Mouse (Mus musculus) hindbrain, embryonic 13.5 days (tissue): Measurements from ENCODE around the gene Xrcc1. TPM values are rescaled to one million over a fixed set of nuclear protein-coding genes. Genes with fewer than 3 reads are reported as not detected.

Experiments used
- ATAC-seq: fragments of 200-750 bp; cut with Nextera tagmentation; 2 replicates; pipeline ENCODE4 v1.8.0; 2017; ENCODE audit warnings: moderate TSS enrichment; ENCODE audit not compliant: low FRiP score
- H3K27ac ChIP-seq: fragments of 300-500 bp; sonication (generic); 2 replicates; pipeline ENCODE4 v1.5.1; 2015; ENCODE audit warnings: inconsistent platforms, mild to moderate bottlenecking, moderate library complexity
- H3K27me3 ChIP-seq: fragments of 300-500 bp; sonication (generic); 2 replicates; pipeline ENCODE4 v1.6.1; 2015; ENCODE audit warnings: mild to moderate bottlenecking, inconsistent platforms
- H3K36me3 ChIP-seq: fragments of 300-500 bp; sonication (generic); 2 replicates; pipeline ENCODE4 v1.6.1; 2015; ENCODE audit warnings: mild to moderate bottlenecking, inconsistent platforms
- H3K4me1 ChIP-seq: fragments of 300-500 bp; sonication (generic); replicated peaks from 2 replicates; pipeline ENCODE4 v1.6.1; 2015; ENCODE audit warnings: inconsistent platforms
- H3K4me2 ChIP-seq: fragments of 300-500 bp; sonication (generic); 2 replicates; pipeline ENCODE4 v1.6.1; 2015; ENCODE audit warnings: inconsistent platforms, mild to moderate bottlenecking, moderate library complexity
- H3K4me3 ChIP-seq: fragments of 300-500 bp; sonication (generic); 2 replicates; pipeline ENCODE4 v1.5.1; 2015; ENCODE audit warnings: mild to moderate bottlenecking, inconsistent platforms
- H3K9ac ChIP-seq: fragments of 300-500 bp; sonication (generic); 2 replicates; pipeline ENCODE4 v1.6.1; 2015; ENCODE audit warnings: mild to moderate bottlenecking, inconsistent platforms
- H3K9me3 ChIP-seq: fragments of 300-500 bp; sonication (generic); 2 replicates; pipeline ENCODE4 v1.6.1; 2016; ENCODE audit warnings: inconsistent platforms
- WGBS: fragments of 180-500 bp; shearing (Covaris S2); methylation state at CpG from one replicate; pipeline ENCODE4 v1.1.7; 2015; 5-methylcytosine and 5-hydroxymethylcytosine counted together
- polyA plus RNA-seq: library from polyadenylated mRNA; unstranded; fragments of >200 nt; fragmentation: Nextera tagmentation; extraction: Ambion mirVana; gene quantifications from 2 replicates; pipeline ENCODE4 v1.2.1, GENCODE M21; 2015

Gene Xrcc1
- polyA plus RNA-seq, 1 experiment from 2014 or later = 61.3 TPM

DNA sequence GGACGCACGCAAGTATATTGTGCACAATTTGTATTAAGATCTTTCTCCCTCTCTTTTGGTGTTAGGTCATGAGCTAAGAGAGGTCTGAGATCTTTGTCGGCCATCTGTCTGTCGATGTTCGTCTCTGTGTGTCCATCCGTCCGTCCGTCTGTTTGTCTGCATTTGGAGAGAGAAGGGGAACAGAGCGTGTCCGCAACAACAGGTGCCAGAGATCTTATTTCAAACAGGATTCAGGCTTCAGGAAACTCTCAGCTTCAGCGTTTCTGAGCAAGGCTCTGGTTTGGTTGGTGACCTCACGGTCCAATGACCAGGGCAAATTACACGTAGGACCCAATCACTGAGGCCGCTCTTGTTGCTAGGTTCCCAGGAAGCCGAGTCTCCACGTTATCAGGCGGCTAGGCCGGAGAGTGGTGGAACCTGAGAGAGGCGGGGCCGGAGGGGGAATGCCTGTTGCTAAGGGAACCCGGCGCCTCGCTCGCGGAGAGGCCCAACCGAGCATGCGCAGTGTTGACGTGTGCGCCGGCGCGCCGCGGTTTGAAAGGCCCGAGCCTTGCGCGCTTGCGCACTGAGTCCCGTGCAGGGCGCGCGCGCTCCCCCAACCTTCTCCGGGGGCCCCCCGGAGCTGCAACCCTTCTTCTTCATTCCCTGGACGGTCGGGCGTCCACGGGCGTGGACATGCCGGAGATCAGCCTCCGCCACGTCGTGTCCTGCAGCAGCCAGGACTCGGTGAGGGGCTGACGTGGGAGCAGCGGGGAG, 723 bp downstream of the Xrcc1 start:
- under 1% methylated on average over 57 of the region's 57 CpGs for WGBS
- H3K36me3 ChIP-seq = peaks cover 20% of the 10 kb centered on the region
- peak; percentile 97 for ATAC-seq

DNA sequence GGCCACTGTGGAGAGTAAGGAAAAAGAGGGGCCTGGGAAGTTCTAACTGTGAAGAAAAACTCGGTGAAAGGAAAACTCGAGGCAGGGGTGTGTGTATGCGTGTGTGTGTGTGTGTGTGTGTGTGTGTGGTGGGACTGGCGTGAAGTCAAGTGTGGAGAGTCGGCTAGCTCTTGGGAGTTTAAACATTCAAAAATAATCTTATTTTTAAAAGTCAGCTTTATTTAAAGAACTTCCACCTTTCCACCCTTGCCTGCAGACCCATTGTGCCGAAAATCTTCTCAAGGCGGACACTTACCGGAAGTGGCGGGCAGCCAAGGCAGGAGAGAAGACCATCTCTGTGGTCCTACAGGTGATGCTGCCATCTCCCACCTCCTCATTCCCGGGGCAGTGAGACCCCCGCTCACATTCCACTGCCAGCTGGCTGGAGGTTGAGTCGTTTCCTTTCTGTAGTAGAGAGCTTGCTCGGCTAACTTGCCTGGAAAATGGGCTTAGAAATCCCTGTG, 1.5 kb downstream of the Xrcc1 start:
- Histone ChIP-seq H3K4me1 (peaks cover 19% of the 10 kb centered on the region), H3K27ac (peak overlapping the region; percentile 75; the same call in 1 of the 2 replicates), H3K9me3 (no peaks in the 10 kb centered on the region), H3K9ac (peak overlapping the region; percentile 84), H3K36me3 (peaks cover 27% of the 10 kb centered on the region), H3K4me2 (peak overlapping the region; percentile 74), H3K4me3 (peak overlapping the region; percentile 74), H3K27me3 (no peaks in the 10 kb centered on the region)
- ATAC-seq = peak; percentile 22; the same call in 1 of the 2 replicates
- WGBS = 35% methylated on average over 13 of the region's 13 CpGs

More for the DNA sequence above, 723 bp downstream of the Xrcc1 start:
- H3K4me2 ChIP-seq = peak overlapping the region; percentile 74
- peak overlapping the region; percentile 74 for H3K4me3 ChIP-seq
- no peaks in the 10 kb centered on the region for H3K9me3 ChIP-seq
- peak overlapping the region; percentile 84 for H3K9ac ChIP-seq
- H3K4me1 ChIP-seq = peaks cover 19% of the 10 kb centered on the region
- no peaks in the 10 kb centered on the region for H3K27me3 ChIP-seq
- H3K27ac ChIP-seq = peak overlapping the region; percentile 75

DNA sequence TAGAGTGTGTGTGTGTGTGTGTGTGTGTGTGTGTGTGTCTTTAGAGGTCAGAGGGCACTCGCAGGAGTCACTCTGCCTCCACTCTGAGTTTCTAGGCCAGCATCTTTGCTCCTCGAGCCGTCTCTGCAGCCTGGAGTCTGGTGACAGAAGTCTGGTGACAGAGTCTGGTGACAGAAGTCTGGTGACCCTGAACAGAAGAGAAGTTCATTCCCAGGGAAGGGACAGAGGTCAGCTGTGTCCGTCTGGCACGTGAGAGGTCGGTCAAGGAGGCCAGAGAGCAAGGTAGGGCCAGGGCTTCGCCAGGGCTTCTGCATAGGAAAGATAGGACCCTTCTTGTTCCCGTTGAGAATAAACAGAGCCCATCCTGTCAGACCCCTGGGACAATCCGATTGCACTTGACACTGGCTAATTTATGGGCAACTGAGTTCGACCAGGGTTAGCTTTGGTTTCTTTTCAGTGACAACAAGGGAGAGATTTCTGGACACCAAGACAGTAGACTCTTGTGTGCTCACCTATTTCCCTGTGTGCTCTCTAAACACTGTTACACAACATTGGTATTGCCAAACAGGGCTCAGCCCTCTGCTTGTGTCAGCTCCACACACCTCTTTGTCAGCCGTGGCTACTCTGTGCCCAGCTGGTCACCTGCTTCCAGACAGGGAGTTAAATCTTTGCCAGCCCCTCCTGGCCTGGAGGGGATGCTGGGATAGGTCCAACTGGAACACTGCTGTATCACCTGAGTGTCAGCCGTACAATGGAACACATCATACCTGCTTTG, 6.1 kb downstream of the Xrcc1 start:
- 92% methylated on average over 12 of the region's 12 CpGs for WGBS
- Histone ChIP-seq H3K4me2 (no peak overlapping the region), H3K36me3 (peaks cover 55% of the 10 kb centered on the region), H3K9ac (no peak overlapping the region), H3K27ac (no peak overlapping the region), H3K4me1 (peaks cover 11% of the 10 kb centered on the region), H3K27me3 (no peaks in the 10 kb centered on the region), H3K4me3 (no peak overlapping the region), H3K9me3 (no peaks in the 10 kb centered on the region)
- ATAC-seq = no peak

- no peak overlapping the region for H3K27ac ChIP-seq
- H3K36me3 ChIP-seq = peaks cover 47% of the 10 kb centered on the region
- no peaks in the 10 kb centered on the region for H3K9me3 ChIP-seq
- WGBS = 95% methylated on average over 10 of the region's 10 CpGs
- no peak overlapping the region for H3K9ac ChIP-seq
- H3K4me1 ChIP-seq = no peaks in the 10 kb centered on the region
- ATAC-seq = no peak
- no peak overlapping the region for H3K4me3 ChIP-seq
- no peaks in the 10 kb centered on the region for H3K27me3 ChIP-seq
- no peak overlapping the region for H3K4me2 ChIP-seq
Observed at GRCm38 (mm10) chr7:24555786-24556185, 9.7 kb downstream of the Xrcc1 start.

GRCm38 (mm10) chr7:24561450-24561849, 15.4 kb downstream of the Xrcc1 start:
- H3K4me2 ChIP-seq = no peak overlapping the region
- no peaks in the 10 kb centered on the region for H3K27me3 ChIP-seq
- H3K4me1 ChIP-seq = no peaks in the 10 kb centered on the region
- H3K9ac ChIP-seq = no peak overlapping the region
- peaks cover 44% of the 10 kb centered on the region for H3K36me3 ChIP-seq
- H3K4me3 ChIP-seq = no peak overlapping the region
- H3K27ac ChIP-seq = no peak overlapping the region
- ATAC-seq = no peak
- no peaks in the 10 kb centered on the region for H3K9me3 ChIP-seq
- WGBS = 94% methylated on average over 4 of the region's 4 CpGs

DNA sequence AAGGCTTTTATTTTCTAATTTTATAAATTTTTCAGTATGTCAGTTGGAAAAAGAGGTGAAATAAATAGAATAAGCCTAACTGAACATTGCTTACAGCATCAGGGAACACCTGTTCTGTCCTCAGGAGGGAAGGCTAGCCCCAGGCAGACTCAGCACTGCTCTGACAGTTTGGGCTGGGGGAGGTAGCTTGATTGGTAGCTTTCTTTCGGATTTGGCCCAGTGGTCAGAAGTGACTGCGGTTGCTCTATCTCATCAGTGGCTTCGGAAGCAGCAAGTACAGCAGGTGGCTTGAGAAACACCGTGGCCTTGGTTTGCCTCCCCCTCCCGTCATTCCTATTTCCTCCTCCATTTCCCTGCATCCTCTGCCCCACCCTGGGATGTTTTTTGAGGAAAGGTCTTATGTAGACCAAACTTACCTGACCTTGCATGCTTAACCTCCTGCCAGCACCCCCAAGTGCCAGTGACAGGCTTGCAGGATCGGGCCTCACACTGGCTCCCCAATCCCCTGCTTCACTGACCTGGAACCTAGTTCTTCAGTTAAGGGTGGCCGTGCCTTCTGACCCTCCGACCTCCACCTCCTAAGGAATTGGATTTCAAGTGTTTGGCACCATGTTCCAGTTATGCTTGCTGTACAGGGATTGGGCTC, 17.2 kb downstream of the Xrcc1 start:
- Histone ChIP-seq H3K9ac (no peak overlapping the region), H3K4me2 (no peak overlapping the region), H3K4me3 (no peak overlapping the region), H3K36me3 (peaks cover 59% of the 10 kb centered on the region), H3K27me3 (no peaks in the 10 kb centered on the region), H3K9me3 (no peaks in the 10 kb centered on the region), H3K27ac (no peak overlapping the region), H3K4me1 (no peaks in the 10 kb centered on the region)
- WGBS = 87% methylated on average over 8 of the region's 8 CpGs
- no peak for ATAC-seq

- Histone ChIP-seq H3K27ac (no peak overlapping the region), H3K9me3 (no peaks in the 10 kb centered on the region), H3K27me3 (no peaks in the 10 kb centered on the region), H3K36me3 (peaks cover 64% of the 10 kb centered on the region), H3K4me1 (no peaks in the 10 kb centered on the region), H3K4me2 (no peak overlapping the region), H3K9ac (no peak overlapping the region), H3K4me3 (no peak overlapping the region)
- ATAC-seq = no peak
- WGBS = 90% methylated on average over 4 of the region's 4 CpGs
Observed at GRCm38 (mm10) chr7:24563837-24564206, 17.7 kb downstream of the Xrcc1 start.

GRCm38 (mm10) chr7:24564607-24565265, 18.6 kb downstream of the Xrcc1 start:
- no peak overlapping the region for H3K9ac ChIP-seq
- no peak overlapping the region for H3K27ac ChIP-seq
- no peaks in the 10 kb centered on the region for H3K4me1 ChIP-seq
- peak; percentile 65; the same call in 1 of the 2 replicates for ATAC-seq
- no peaks in the 10 kb centered on the region for H3K9me3 ChIP-seq
- 68% methylated on average over 6 of the region's 6 CpGs for WGBS
- no peaks in the 10 kb centered on the region for H3K27me3 ChIP-seq
- H3K36me3 ChIP-seq = peaks cover 62% of the 10 kb centered on the region
- no peak overlapping the region for H3K4me2 ChIP-seq
- no peak overlapping the region for H3K4me3 ChIP-seq

- no peaks in the 10 kb centered on the region for H3K4me1 ChIP-seq
- no peak overlapping the region for H3K4me2 ChIP-seq
- H3K27ac ChIP-seq = no peak overlapping the region
- H3K9me3 ChIP-seq = no peaks in the 10 kb centered on the region
- H3K9ac ChIP-seq = no peak overlapping the region
- no peak overlapping the region for H3K4me3 ChIP-seq
- ATAC-seq = no peak
- 97% methylated on average over 11 of the region's 11 CpGs for whole genome bisulfite sequencing
- H3K27me3 ChIP-seq = no peaks in the 10 kb centered on the region
- H3K36me3 ChIP-seq = peaks cover 64% of the 10 kb centered on the region
Observed at GRCm38 (mm10) chr7:24565627-24566026, 19.5 kb downstream of the Xrcc1 start.

DNA sequence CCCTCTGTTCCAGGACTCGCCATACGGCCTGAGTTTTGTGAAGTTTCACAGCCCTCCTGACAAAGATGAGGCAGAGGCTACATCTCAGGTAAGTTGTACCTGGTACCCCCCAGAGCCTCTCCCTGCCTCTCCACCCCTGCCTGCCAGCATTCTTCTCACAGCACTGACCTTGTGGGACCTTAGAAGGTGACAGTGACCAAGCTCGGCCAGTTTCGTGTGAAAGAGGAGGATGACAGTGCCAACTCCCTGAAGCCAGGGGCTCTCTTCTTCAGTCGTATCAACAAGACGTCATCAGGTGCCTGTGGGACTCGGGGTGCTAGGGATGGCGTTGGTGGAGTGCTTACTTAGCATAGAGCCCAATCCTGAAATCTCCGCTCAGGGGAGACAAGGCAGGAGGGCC, 20.1 kb downstream of the Xrcc1 start:
- no peaks in the 10 kb centered on the region for H3K27me3 ChIP-seq
- H3K9ac ChIP-seq = no peak overlapping the region
- no peak overlapping the region for H3K27ac ChIP-seq
- H3K4me3 ChIP-seq = no peak overlapping the region
- peaks cover 64% of the 10 kb centered on the region for H3K36me3 ChIP-seq
- no peaks in the 10 kb centered on the region for H3K4me1 ChIP-seq
- no peaks in the 10 kb centered on the region for H3K9me3 ChIP-seq
- no peak for ATAC-seq
- H3K4me2 ChIP-seq = no peak overlapping the region
- 90% methylated on average over 9 of the region's 9 CpGs for WGBS

DNA sequence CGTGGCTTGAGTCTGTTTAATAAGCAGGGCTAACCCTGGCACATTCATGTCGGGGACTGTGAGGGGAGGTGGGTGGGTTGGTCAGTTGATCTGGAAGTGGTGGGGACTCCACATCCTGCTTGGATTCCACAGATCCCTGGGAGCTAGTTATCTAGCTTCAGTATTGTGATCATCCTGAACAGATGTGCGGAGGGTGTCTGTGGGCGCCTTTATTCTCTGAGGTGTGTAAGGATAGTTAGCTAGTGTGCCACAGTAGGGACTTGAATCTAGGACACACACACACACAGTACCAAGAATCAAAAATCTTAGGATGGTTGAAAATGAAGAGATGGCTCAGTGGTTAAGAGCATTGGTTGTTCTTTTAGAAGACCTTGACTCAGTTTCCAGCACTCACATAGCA, 22.4 kb downstream of the Xrcc1 start:
- H3K4me3 ChIP-seq = no peak overlapping the region

DNA sequence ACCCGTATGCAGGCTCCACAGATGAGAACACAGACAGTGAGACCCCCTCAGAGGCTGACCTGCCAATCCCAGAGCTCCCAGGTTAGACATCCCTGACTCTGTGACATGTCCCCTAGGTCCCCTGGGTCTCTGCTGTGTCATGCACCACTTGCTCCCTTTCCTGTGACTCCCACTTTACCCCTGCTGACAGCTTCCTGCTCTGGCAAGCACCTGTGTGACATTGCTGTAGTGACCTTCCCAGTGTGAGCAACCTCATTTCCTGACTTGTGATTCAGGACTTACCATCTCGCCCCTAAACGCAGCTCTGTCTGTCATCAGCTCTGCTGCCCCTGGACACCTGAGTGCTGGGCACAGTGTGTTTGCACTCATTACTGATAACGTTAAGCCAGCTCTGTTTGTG, 25.0 kb downstream of the Xrcc1 start:
- peak overlapping the region; percentile 43; the same call in 1 of the 2 replicates for H3K9ac ChIP-seq
- 87% methylated on average over 4 of the region's 4 CpGs for WGBS
- no peaks in the 10 kb centered on the region for H3K4me1 ChIP-seq
- no peaks in the 10 kb centered on the region for H3K27me3 ChIP-seq
- H3K4me3 ChIP-seq = no peak overlapping the region
- H3K27ac ChIP-seq = no peak overlapping the region
- H3K4me2 ChIP-seq = no peak overlapping the region
- peaks cover 52% of the 10 kb centered on the region for H3K36me3 ChIP-seq
- no peaks in the 10 kb centered on the region for H3K9me3 ChIP-seq
- ATAC-seq = no peak

More for the DNA sequence above, 22.4 kb downstream of the Xrcc1 start:
- H3K4me2 ChIP-seq = no peak overlapping the region
- H3K9ac ChIP-seq = no peak overlapping the region
- no peak for ATAC-seq
- H3K27ac ChIP-seq = no peak overlapping the region
- no peaks in the 10 kb centered on the region for H3K4me1 ChIP-seq
- peaks cover 62% of the 10 kb centered on the region for H3K36me3 ChIP-seq
- WGBS = 89% methylated on average over 4 of the region's 4 CpGs
- H3K27me3 ChIP-seq = no peaks in the 10 kb centered on the region
- H3K9me3 ChIP-seq = no peaks in the 10 kb centered on the region
